Mouse (Mus musculus) bone marrow, adult 2 months (tissue): ENCODE data around the gene Ankfn1.

Experiments
- CTCF ChIP-seq: fragments of 200-500 bp; IDR thresholded peaks from 2 replicates; pipeline ENCODE4 v1.5.1; 2011; ENCODE audit warnings: low read length, control low read depth; ENCODE audit not compliant: control insufficient read depth, insufficient read depth
- POLR2A ChIP-seq: fragments of 200-500 bp; IDR thresholded peaks from 2 replicates; pipeline ENCODE4 v1.6.1; 2011; ENCODE audit warnings: low read depth, mild to moderate bottlenecking, control low read depth, low read length, borderline replicate concordance; ENCODE audit not compliant: control insufficient read depth

DNA sequence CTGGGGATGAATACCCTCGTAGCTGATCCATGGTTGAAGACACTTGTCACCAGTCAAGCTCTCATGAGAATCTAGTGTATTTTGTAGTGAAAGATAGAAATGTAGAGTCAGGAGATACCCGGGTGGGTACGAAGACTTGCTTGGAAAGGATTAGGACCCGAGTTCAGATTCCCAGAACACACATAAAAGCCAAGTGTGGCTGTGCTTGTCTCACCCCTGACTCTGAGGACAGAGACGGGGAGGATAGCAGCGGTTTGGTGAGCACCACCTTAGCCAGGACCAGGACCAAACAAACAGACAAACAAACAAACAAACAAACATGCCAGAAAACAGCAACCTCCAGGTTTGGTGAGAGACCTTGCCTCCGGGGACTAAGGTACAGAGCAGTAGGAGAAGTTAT is 61.1 kb downstream of the Ankfn1 start:
- TF ChIP-seq CTCF (no peak), POLR2A (no peak)
